Mouse (Mus musculus): ENCODE measurements around the gene Mios. TPM values are rescaled to one million over a fixed set of nuclear protein-coding genes. Genes with fewer than 3 reads are reported as not detected.

Mios gene
- total and polyA plus RNA-seq, 3 experiments: 11.4 to 15.1 TPM; not detected in 1

DNA sequence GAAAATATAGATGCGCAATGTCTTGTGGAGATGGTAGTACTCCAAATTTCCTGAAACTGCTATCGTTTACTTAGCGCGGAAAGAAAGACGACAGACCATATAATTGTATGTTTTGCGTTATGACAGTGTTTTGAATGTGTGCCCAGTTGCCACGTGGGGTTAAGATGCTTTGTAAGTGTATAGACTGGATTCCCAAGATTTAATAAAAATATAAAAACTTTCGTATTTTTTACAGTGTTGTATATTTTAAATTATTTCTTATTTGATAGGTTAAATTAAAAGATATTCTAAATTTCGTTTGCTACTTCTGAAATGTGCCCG is 804 bp downstream of the Mios start:
- Histone ChIP-seq H3K9ac (ENCODE audit: control insufficient read depth, low read depth, low read length, poor library complexity, severe bottlenecking) (peak overlapping the region; percentile 93), H3K27me3 (ENCODE audit: control insufficient read depth in 1 of 2, insufficient read depth in 2 of 2, low read length in 2 of 2) (no peaks in the 10 kb centered on the region), H3K27ac (ENCODE audit: control insufficient read depth, low read depth, low read length) (peak overlapping the region; percentile 74), H3K4me3 (ENCODE audit: control insufficient read depth in 1 of 2, insufficient read depth in 1 of 2, low read depth in 2 of 2, low read length in 2 of 2) (peak overlapping the region; percentile 66 to 76), H3K36me3 (ENCODE audit: control insufficient read depth in 1 of 2, insufficient read depth in 2 of 2, low read length in 2 of 2) (peaks cover 0 to 14% of the 10 kb centered on the region in 2 experiments; a peak in 3 of 4 replicates), H3K9me3 (replicated peaks; ENCODE audit: insufficient read depth, low read length) (no peaks in the 10 kb centered on the region), H3K79me2 (ENCODE audit: control insufficient read depth, insufficient read depth, low read length, poor library complexity) (peaks cover 13% of the 10 kb centered on the region), H3K4me1 (ENCODE audit: control insufficient read depth in 1 of 2, insufficient read depth in 2 of 2, low read length in 2 of 2) (peaks cover 0 to 16% of the 10 kb centered on the region in 2 experiments; a peak in 2 of 4 replicates)
- no peak for DNase-seq (ENCODE audit: low read depth, low spot score)
- TF ChIP-seq MEF2A (IDR thresholded peaks at IDR 0.05; ENCODE audit: extremely low read depth, insufficient replicate concordance, low read depth, low read length, poor library complexity, severe bottlenecking) (no peak), ETS1 (IDR thresholded peaks at IDR 0.05; ENCODE audit: low read depth, low read length) (peak; percentile 4; the same call in 1 of the 2 replicates), MAFK (IDR thresholded peaks at IDR 0.05; ENCODE audit: borderline replicate concordance, low read depth, low read length) (no peak), CHD1 (IDR thresholded peaks at IDR 0.05; ENCODE audit: low read depth, low read length) (0 out of 2 replicates have a peak, but pooled peaks have one; percentile 93), CTCF (IDR thresholded peaks at IDR 0.05 in 2 of 3, conservative IDR thresholded peaks at IDR 0.05 in 1 of 3; ENCODE audit: control insufficient read depth in 1 of 3, insufficient read depth in 1 of 3, low read depth in 2 of 3, low read length in 3 of 3, poor library complexity in 1 of 3, severe bottlenecking in 1 of 3) (no peak), JUND (IDR thresholded peaks at IDR 0.05; ENCODE audit: low read depth, low read length) (no peak), MYC (IDR thresholded peaks at IDR 0.05; ENCODE audit: low read depth, low read length) (peak; percentile 93; the same call in 1 of the 2 replicates), TAL1 (IDR thresholded peaks at IDR 0.05; ENCODE audit: low read length) (no peak), GABPA (IDR thresholded peaks at IDR 0.05; ENCODE audit: low read depth, low read length) (no peak), USF1 (IDR thresholded peaks at IDR 0.05; ENCODE audit: low read depth, low read length) (peak; percentile 40; the same call in 1 of the 2 replicates), ZMIZ1 (IDR thresholded peaks at IDR 0.05; ENCODE audit: low read depth, low read length) (no peak), EP300 (IDR thresholded peaks at IDR 0.05; ENCODE audit: low read depth in 1 of 2, low read length in 2 of 2) (no peak), ZC3H11A (IDR thresholded peaks at IDR 0.05; ENCODE audit: low read depth, low read length) (no peak), ZKSCAN1 (IDR thresholded peaks at IDR 0.05; ENCODE audit: low read depth, low read length) (no peak), CHD2 (IDR thresholded peaks at IDR 0.05; ENCODE audit: low read length) (no peak), POLR2A (IDR thresholded peaks at IDR 0.05; ENCODE audit: control insufficient read depth in 1 of 2, insufficient read depth in 1 of 2, low read depth in 1 of 2, low read length in 2 of 2, poor library complexity in 1 of 2) (no peak), KAT2A (conservative IDR thresholded peaks at IDR 0.05; ENCODE audit: low read depth, low read length) (no peak), SIN3A (IDR thresholded peaks at IDR 0.05; ENCODE audit: low read length) (peak; percentile 91), UBTF (IDR thresholded peaks at IDR 0.05; ENCODE audit: borderline replicate concordance, insufficient read depth, low read depth, low read length) (no peak), NRF1 (IDR thresholded peaks at IDR 0.05; ENCODE audit: insufficient read depth, low read depth, low read length, poor library complexity, severe bottlenecking) (no peak), SMC3 (IDR thresholded peaks at IDR 0.05; ENCODE audit: low read depth, low read length) (no peak), POLR2AphosphoS5 (IDR thresholded peaks at IDR 0.05; ENCODE audit: borderline replicate concordance, low read depth, low read length) (no peak), NELFE (IDR thresholded peaks at IDR 0.05; ENCODE audit: low read depth, low read length) (no peak), MXI1 (IDR thresholded peaks at IDR 0.05; ENCODE audit: low read depth, low read length) (peak; percentile 99), MAZ (IDR thresholded peaks at IDR 0.05; ENCODE audit: low read depth, low read length) (no peak), MAX (IDR thresholded peaks at IDR 0.05; ENCODE audit: low read length) (peak; percentile 88), HCFC1 (IDR thresholded peaks at IDR 0.05; ENCODE audit: low read depth, low read length) (no peak), GATA1 (IDR thresholded peaks at IDR 0.05; ENCODE audit: low read depth, low read length) (no peak), E2F4 (IDR thresholded peaks at IDR 0.05; ENCODE audit: borderline replicate concordance, low read depth, low read length) (no peak), POLR2AphosphoS2 (IDR thresholded peaks at IDR 0.05; ENCODE audit: low read length) (no peak; the same call in 1 of the 2 replicates)
